Mouse (Mus musculus): ENCODE data around the gene Pcnt. TPM values are rescaled to one million over a fixed set of nuclear protein-coding genes. Genes with fewer than 3 reads are reported as not detected.

The Pcnt gene
- 20.7 TPM for polyA plus RNA-seq (2017; shearing (Covaris generic))

GRCm38 (mm10) chr10:76442178-76443088, at the start of gene Pcnt:
Gene Pcnt (minus strand): TSS chr10:76442786.

GRCm38 (mm10) chr10:76468203-76469162, 25.9 kb upstream of the Pcnt start, which contains the start of the genes Mcm3ap and Ybey:
Gene Mcm3ap (plus strand): TSS chr10:76468927.
Gene Ybey (minus strand): TSS chr10:76469114.

DNA sequence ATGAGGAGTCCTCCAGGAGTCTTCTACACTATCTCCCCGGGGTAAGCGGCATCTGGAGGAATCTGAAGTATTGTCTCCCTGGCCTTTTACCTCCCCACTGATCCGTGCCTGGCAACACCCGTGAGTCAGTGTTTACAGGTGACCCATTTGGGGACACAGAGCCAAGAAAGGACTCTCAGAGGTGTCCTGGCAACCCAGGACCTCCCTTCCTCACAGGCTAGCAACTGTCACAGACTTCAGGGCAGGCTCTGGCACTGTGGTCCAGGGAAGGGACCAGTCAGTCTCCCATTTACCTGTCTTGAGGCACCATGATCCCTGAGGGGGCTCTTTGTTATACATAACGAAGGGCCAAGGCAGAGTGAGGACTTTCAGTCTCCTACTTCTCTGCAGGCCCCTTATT, 6.3 kb upstream of the Pcnt start, which contains the start of gene 2610028H24Rik:
Gene 2610028H24Rik (plus strand): TSS at position 231 of the 400 bp plus-strand sequence.

GRCm38 (mm10) chr10:76440281-76440680, 2.3 kb downstream of the Pcnt start, which contains the start of gene AC141477.1:
Gene AC141477.1 (minus strand): TSS chr10:76440444.

DNA sequence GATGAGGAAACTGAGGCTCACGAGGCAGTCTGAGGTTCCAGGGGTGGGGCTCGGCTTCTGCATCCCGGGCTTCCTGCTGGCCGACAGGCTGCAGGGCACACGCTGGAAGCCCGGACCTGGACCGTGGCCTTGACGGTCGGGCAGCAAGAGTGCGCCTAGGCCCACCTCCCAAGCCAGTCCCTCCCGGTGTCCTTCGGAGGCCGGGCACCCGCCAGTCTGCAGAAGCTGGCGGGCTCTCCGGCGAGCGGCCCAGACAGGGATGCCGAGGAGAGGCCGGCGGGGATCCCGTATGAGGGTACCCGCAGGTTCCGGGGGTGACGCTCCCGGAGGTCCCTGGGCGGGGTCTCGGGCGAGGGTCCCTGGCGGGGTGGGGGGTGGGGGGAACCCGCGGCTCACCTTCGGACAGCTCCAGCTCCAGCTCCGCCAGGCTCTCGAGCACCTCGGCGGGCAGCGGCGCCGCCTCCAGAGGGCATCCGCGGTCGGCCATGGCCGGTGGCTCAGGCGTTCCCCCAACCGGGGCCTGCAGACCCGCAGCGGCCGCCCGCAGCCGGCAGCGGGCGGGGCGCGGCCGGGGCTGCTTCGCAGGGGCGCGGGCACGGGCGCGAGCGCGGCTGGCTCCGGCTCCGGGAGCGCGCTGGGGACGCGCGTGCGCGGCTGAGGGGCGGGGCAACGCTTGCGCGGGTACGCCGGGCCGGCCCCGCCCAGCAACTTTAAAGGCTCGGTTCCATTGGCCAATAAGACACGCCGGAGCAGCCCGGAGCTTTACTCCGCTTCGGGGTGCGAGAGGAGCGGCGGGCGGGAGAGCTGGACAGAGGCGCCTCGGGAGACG, 97.7 kb downstream of the Pcnt start, which contains the start of gene Dip2a:
Gene Dip2a (minus strand): TSS at position 581 of the 829 bp plus-strand sequence.

Other genes with a start within 250 kb of the Pcnt start
- 25.0 TPM for gene Prmt2, start 204.9 kb downstream of the Pcnt start, polyA plus RNA-seq (2017; shearing (Covaris generic))
- gene S100b, start 188.9 kb downstream of the Pcnt start, polyA plus RNA-seq (2017; shearing (Covaris generic)): not detected
- gene Dip2a, start 97.5 kb downstream of the Pcnt start, polyA plus RNA-seq (2017; shearing (Covaris generic)): 8.3 TPM
- 8.1 TPM for gene AC141477.1, start 2.3 kb downstream of the Pcnt start, polyA plus RNA-seq (2017; shearing (Covaris generic))
- not detected for gene 2610028H24Rik, start 6.3 kb upstream of the Pcnt start, polyA plus RNA-seq (2017; shearing (Covaris generic))
- 77.5 TPM for gene Mcm3ap, start 26.1 kb upstream of the Pcnt start, polyA plus RNA-seq (2017; shearing (Covaris generic))
- 4.0 TPM for gene Ybey, start 26.3 kb upstream of the Pcnt start, polyA plus RNA-seq (2017; shearing (Covaris generic))
- 10.9 TPM for gene Lss, start 88.8 kb upstream of the Pcnt start, polyA plus RNA-seq (2017; shearing (Covaris generic))
- gene Spatc1l, start 119.5 kb upstream of the Pcnt start, polyA plus RNA-seq (2017; shearing (Covaris generic)): 0.17 TPM
- not detected for gene Ftcd, start 132.9 kb upstream of the Pcnt start, polyA plus RNA-seq (2017; shearing (Covaris generic))
- not detected for gene Col6a2, start 180.8 kb upstream of the Pcnt start, polyA plus RNA-seq (2017; shearing (Covaris generic))

Data from CD4-positive, CD25-positive, alpha-beta regulatory T cell (primary cell).